Mouse (Mus musculus) midbrain, embryonic 14.5 days (tissue): ENCODE measurements at regions not wholly inside any gene's neighbourhood (a gene's known extent, or its start where the extent isn't known, plus 50 kb on each side); places are given as distances from the start of the nearest gene placed in this dataset.
A peak's percentile ranks its signal among the peaks of the same experiment; 100 is the strongest.

ENCODE experiments used
- ATAC-seq: fragments of 200-750 bp; cut with Nextera tagmentation; 2 replicates; pipeline ENCODE4 v1.8.0; 2017; ENCODE audit warnings: moderate number of reproducible peaks, moderate library complexity; ENCODE audit not compliant: low FRiP score, low TSS enrichment
- DNase-seq: peaks from one replicate; pipeline ENCODE4 v3.0.0-alpha.2; 2015
- H3K27ac ChIP-seq: fragments of 300-500 bp; sonication (generic); replicated peaks from 2 replicates; pipeline ENCODE4 v1.5.1; 2014; ENCODE audit warnings: mild to moderate bottlenecking, low read depth, low read length, moderate library complexity
- H3K27me3 ChIP-seq: fragments of 300-500 bp; sonication (generic); 2 replicates; pipeline ENCODE4 v1.6.1; 2014; ENCODE audit warnings: low read length, control low read depth, mixed read lengths; ENCODE audit not compliant: control insufficient read depth, insufficient read depth
- H3K36me3 ChIP-seq: fragments of 300-500 bp; sonication (generic); 2 replicates; pipeline ENCODE4 v1.6.1; 2014; ENCODE audit warnings: low read length, control low read depth; ENCODE audit not compliant: control insufficient read depth, insufficient read depth
- H3K4me1 ChIP-seq: fragments of 300-500 bp; sonication (generic); 2 replicates; pipeline ENCODE4 v1.6.1; 2014; ENCODE audit warnings: mild to moderate bottlenecking, antibody characterized with exemption, low read length, control low read depth; ENCODE audit not compliant: control insufficient read depth, insufficient read depth
- H3K4me2 ChIP-seq: fragments of 300-500 bp; sonication (generic); 2 replicates; pipeline ENCODE4 v1.6.1; 2014; ENCODE audit warnings: mild to moderate bottlenecking, low read length, moderate library complexity
- H3K4me3 ChIP-seq: fragments of 300-500 bp; sonication (generic); replicated peaks from 2 replicates; pipeline ENCODE4 v1.5.1; 2014; ENCODE audit warnings: low read depth, low read length
- H3K9ac ChIP-seq: fragments of 300-500 bp; sonication (generic); replicated peaks from 2 replicates; pipeline ENCODE4 v1.6.1; 2014; ENCODE audit warnings: mild to moderate bottlenecking, low read length, moderate library complexity
- H3K9me3 ChIP-seq: fragments of 300-500 bp; sonication (generic); 2 replicates; pipeline ENCODE4 v1.6.1; 2016; ENCODE audit warnings: low read length, control low read depth, mixed read lengths; ENCODE audit not compliant: control insufficient read depth
- WGBS: fragments of 180-500 bp; shearing (Covaris S2); extraction: QIAGEN DNeasy Blood & Tissue Kit; methylation state at CpG from one replicate; pipeline ENCODE4 v1.1.7; 2014; 5-methylcytosine and 5-hydroxymethylcytosine counted together

DNA sequence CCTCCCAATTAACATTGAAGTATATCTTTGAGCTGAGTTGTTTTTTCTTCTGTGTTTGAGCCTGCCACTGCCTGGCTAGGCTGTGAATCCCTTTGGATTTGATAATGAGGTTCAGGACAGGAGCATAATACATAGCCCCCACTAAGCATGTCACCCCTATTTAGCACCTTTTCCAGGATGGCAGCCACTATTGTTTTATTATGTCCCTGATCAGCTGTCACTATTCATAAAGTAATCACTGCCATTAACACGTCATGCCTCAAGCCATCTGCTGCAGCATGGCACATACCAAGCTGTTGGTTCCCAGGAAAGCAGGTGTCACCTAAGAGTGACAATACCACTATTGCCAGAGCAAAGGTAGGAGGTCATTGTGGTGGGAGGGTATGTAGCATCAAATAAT is 167.0 kb upstream of the Nr2f2 start:
- Histone ChIP-seq H3K4me1 (no peaks in the 10 kb centered on the region), H3K27ac (no peak overlapping the region), H3K4me2 (no peak overlapping the region), H3K36me3 (no peaks in the 10 kb centered on the region), H3K9ac (no peak overlapping the region), H3K4me3 (no peak overlapping the region), H3K9me3 (0 out of 2 replicates have a peak, but pooled peaks cover 3% of the 10 kb centered on the region), H3K27me3 (no peaks in the 10 kb centered on the region)
- DNase-seq (peak; percentile 16), ATAC-seq (no peak; the same call in 1 of the 2 replicates)
- WGBS: 56% methylated on average over 1 of the region's 1 CpGs

DNA sequence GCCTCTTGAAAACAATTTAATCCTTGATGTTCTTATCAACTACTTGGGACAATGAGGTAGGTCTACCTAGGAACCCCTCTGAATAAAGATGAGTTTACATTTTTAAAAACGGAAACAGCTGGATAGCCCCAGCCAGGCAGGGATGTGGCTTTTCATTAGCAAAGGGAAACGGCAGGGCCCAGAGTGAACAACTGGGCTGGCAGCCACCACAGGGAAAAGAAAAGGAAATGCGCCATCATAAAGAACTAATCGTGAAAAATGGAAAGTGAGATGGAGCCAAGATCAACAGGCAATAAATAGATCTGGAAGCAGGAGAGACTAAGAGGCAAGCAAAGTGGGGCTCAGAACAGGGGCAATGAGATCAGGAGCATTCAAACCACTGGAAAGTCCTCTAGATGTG is 161.4 kb upstream of the Nr2f2 start:
- no peak overlapping the region for H3K4me2 ChIP-seq

DNA sequence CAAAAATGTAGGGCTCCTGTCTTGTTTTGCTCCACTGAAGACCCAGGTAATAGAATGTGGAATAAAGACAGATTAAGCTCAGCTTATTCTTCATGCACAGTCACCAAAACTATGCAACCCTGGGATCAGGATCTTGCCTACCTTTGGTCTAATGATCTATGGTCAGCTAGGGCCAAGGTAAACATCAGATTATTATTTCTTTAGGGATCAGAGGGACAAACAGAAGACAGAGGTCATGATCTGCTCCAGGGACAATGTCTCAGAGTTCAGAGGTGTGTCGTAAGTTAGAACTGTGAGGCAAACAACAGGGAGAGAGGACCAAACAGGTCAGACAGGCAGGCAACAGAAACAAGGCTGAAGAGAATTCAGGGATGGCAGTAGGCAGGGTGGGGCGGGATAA is 158.8 kb upstream of the Nr2f2 start:
- DNase-seq: no peak
- 96% methylated on average over 2 of the region's 2 CpGs for WGBS
- no peaks in the 10 kb centered on the region for H3K36me3 ChIP-seq
- no peaks in the 10 kb centered on the region for H3K9me3 ChIP-seq
- no peak overlapping the region for H3K4me3 ChIP-seq
- H3K4me1 ChIP-seq: no peaks in the 10 kb centered on the region
- H3K27me3 ChIP-seq: no peaks in the 10 kb centered on the region
- no peak overlapping the region for H3K9ac ChIP-seq
- no peak for ATAC-seq
- H3K4me2 ChIP-seq: no peak overlapping the region
- H3K27ac ChIP-seq: no peak overlapping the region

More for the DNA sequence above, 161.4 kb upstream of the Nr2f2 start:
- Histone ChIP-seq H3K9ac (no peak overlapping the region), H3K4me1 (no peaks in the 10 kb centered on the region), H3K27me3 (no peaks in the 10 kb centered on the region), H3K9me3 (0 out of 2 replicates have a peak, but pooled peaks cover 3% of the 10 kb centered on the region), H3K36me3 (no peaks in the 10 kb centered on the region), H3K27ac (no peak overlapping the region), H3K4me3 (no peak overlapping the region)
- DNase-seq (no peak), ATAC-seq (no peak)
- WGBS: 83% methylated on average over 4 of the region's 4 CpGs

DNA sequence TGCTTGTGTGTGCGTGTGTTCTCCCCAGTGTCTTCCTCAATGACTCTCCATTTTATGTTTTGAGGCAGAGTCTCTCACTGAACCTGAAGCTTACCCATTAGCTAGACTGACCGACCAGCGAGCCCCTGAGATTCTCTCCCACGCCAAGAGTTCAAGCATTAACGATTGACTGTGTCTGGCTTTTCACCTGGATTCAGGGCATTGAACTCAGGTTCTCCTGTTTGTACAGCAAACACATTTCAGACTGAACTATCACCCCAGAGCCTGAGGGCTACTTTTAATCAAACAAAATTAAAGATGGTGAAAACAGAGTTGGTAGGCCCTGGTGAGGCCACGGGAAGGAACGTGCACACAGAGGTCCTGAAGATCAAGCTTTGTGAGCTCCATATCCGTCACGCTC is 158.2 kb upstream of the Nr2f2 start:
- WGBS: 90% methylated on average over 9 of the region's 9 CpGs
- Histone ChIP-seq H3K4me2 (no peak overlapping the region), H3K4me1 (no peaks in the 10 kb centered on the region), H3K9me3 (no peaks in the 10 kb centered on the region), H3K27me3 (no peaks in the 10 kb centered on the region), H3K36me3 (no peaks in the 10 kb centered on the region), H3K9ac (no peak overlapping the region), H3K27ac (no peak overlapping the region), H3K4me3 (no peak overlapping the region)
- DNase-seq (no peak), ATAC-seq (no peak)

DNA sequence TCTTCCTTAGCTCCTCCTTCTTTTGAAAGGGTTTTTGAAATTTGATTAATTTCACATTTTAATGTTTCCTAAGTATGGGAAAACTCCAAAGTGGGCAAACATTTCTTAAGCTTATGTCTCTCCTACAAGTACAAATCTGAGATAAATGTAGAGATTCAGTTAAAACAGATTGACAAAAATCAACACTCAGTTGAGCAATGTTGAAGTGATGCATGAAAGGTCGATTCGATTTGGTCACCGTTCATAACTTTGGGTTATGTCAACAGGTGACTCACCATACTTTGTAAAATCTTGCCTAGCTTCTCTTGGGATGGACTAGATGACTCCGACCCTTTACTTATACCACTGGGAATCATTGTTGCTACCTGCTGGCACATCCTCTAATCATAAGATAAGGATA is 157.7 kb upstream of the Nr2f2 start:
- DNase-seq (no peak), ATAC-seq (no peak)
- Histone ChIP-seq H3K4me1 (no peaks in the 10 kb centered on the region), H3K27ac (no peak overlapping the region), H3K4me2 (no peak overlapping the region), H3K9me3 (no peaks in the 10 kb centered on the region), H3K4me3 (no peak overlapping the region), H3K27me3 (no peaks in the 10 kb centered on the region), H3K36me3 (no peaks in the 10 kb centered on the region), H3K9ac (no peak overlapping the region)
- WGBS: 94% methylated on average over 4 of the region's 4 CpGs

DNA sequence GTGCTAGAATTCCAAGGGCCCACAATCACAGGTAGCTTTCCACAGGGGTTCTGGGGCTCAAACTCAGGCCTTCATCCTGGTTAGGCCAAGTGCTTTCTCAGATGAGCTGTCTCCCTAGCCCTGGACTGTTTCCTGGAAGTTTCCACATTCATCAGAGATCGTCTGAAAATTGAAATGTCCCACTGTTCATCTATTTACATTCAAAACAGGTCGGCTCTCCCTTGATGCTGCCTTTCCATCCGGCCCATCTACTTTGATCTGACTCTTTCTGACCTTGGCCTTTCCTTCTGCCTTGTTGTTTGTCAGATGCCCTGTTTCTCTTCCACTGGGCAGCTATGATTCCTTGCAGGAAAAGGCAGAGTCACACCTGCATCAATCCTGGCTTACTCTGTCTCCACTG is 150.2 kb upstream of the Nr2f2 start:
- no peak overlapping the region for H3K27ac ChIP-seq
- H3K4me3 ChIP-seq: no peak overlapping the region
- H3K9ac ChIP-seq: no peak overlapping the region
- DNase-seq (no peak), ATAC-seq (no peak)
- H3K4me1 ChIP-seq: peaks cover 6% of the 10 kb centered on the region; the same call in 1 of the 2 replicates
- no peaks in the 10 kb centered on the region for H3K27me3 ChIP-seq
- no peaks in the 10 kb centered on the region for H3K36me3 ChIP-seq
- no peak overlapping the region for H3K4me2 ChIP-seq
- H3K9me3 ChIP-seq: no peaks in the 10 kb centered on the region
- 53% methylated on average over 3 of the region's 3 CpGs for WGBS

DNA sequence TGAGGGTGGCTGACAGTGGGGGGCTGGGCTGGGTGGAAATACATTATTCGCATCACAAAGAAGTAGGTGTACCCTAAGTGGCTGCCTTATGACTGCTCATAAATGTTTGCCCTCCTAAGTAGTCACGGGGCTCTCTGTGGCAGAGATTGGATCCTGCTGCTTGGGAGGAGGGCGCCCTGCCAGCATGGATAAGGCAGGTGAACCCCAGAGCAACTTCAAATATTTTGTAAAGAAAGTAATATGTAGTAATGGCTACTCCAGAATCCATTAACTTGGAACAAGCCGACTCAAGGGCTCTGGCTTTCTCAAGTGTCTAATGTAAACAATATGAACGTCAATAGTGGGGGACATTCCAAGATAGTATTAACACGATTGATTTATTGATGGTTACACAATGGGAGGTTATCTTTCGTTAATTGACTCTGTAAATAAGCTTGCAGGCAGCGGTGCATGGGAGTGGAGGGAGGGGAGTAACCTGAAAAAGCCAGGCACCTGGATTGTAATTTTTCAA is 148.9 kb upstream of the Nr2f2 start:
- Histone ChIP-seq H3K4me2 (no peak overlapping the region), H3K27me3 (no peaks in the 10 kb centered on the region), H3K27ac (no peak overlapping the region), H3K36me3 (no peaks in the 10 kb centered on the region), H3K4me1 (peaks cover 6% of the 10 kb centered on the region; the same call in 1 of the 2 replicates), H3K4me3 (no peak overlapping the region), H3K9me3 (no peaks in the 10 kb centered on the region), H3K9ac (no peak overlapping the region)
- no peak for ATAC-seq
- 40% methylated on average over 8 of the region's 8 CpGs for WGBS
- no peak for DNase-seq

DNA sequence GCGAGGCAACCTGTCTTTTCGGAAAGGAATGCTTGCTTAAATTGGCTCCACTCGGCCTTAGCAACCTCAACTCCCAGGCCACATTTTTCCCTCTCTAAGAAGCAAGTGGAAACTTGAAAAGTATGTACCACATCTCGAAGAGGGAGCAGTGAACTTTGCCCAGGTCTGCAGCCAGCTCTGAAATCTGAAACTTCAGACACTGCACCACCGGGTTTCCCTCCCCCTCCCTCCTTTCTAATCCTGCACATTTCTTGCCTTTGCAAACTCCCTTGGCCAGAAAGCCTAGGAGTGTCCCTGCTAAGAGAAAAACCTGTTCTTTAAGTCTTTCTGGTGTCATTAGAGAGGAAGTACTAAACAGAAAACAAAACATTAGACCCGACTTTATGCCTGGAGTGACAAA is 148.1 kb upstream of the Nr2f2 start:
- Histone ChIP-seq H3K4me1 (peaks cover 6% of the 10 kb centered on the region; the same call in 1 of the 2 replicates), H3K9ac (no peak overlapping the region), H3K27me3 (no peaks in the 10 kb centered on the region), H3K36me3 (no peaks in the 10 kb centered on the region), H3K27ac (no peak overlapping the region), H3K9me3 (no peaks in the 10 kb centered on the region), H3K4me2 (no peak overlapping the region), H3K4me3 (no peak overlapping the region)
- WGBS: 12% methylated on average over 6 of the region's 6 CpGs
- ATAC-seq: no peak
- peak; percentile 21 for DNase-seq

DNA sequence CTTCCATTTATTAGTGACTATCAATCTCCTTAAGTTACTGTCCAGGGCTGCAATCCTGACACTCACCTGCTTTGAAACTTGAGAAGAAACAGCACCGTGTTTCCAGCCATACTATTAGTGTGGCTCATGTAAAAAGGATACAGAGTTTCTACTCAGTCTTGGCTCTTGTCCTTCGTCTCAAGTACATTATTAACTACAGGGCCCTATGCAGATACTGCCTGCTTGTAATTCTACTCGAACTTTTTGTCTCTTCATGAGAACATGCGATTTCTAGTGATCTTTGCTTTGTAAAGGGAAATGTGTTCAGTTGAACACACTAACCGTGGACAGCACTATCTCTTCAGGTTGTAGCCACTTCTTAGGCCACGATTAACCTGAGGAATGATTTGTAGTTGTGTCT is 145.8 kb upstream of the Nr2f2 start:
- Histone ChIP-seq H3K4me1 (peaks cover 6% of the 10 kb centered on the region; the same call in 1 of the 2 replicates), H3K36me3 (no peaks in the 10 kb centered on the region), H3K27me3 (no peaks in the 10 kb centered on the region), H3K4me2 (no peak overlapping the region), H3K27ac (no peak overlapping the region), H3K9me3 (no peaks in the 10 kb centered on the region), H3K9ac (no peak overlapping the region), H3K4me3 (no peak overlapping the region)
- ATAC-seq (no peak), DNase-seq (no peak)
- 90% methylated on average over 6 of the region's 6 CpGs for WGBS
